14 mouse cellular contexts compared by ENCODE assay signal in genomic region chr3:85465283-85466025, GRCm38 (mm10).
A peak's percentile ranks its signal among the peaks of the same experiment; 100 is the strongest.
DNase-seq lines count a peak whose midpoint lies in the region; ATAC-seq and TF ChIP-seq lines count a peak whose summit lies in the region.
"Had no signal": no experiment of that assay in that cellular context is flagged by ENCODE, and none has a peak within 500 bp of the region (broad histone marks: within the 10 kb centered on the region; RNA-seq: fewer than 3 reads in every experiment).

No protein-coding gene starts in this region.

- H3K27me3 ChIP-seq in neural tube, embryonic 15.5 days (replicated peaks), result no peaks in the 10 kb centered on the region
- H3K27me3 ChIP-seq in kidney, adult 2 months (replicated peaks; ENCODE audit: control insufficient read depth, insufficient read depth, low read length), result no peaks in the 10 kb centered on the region
- H3K27me3 ChIP-seq: CH12.LX; heart, embryonic 12.5 days; liver, embryonic 13.5 days had no signal

- H3K4me3 ChIP-seq in neural tube, embryonic 15.5 days (replicated peaks), result no peak overlapping the region
- no peak overlapping the region for H3K4me3 ChIP-seq in kidney, adult 2 months (ENCODE audit: insufficient read depth, low read depth, low read length)
- H3K4me3 ChIP-seq: heart, embryonic 12.5 days; liver, embryonic 13.5 days had no signal

- no peaks in the 10 kb centered on the region for H3K4me1 ChIP-seq in neural tube, embryonic 15.5 days
- no peaks in the 10 kb centered on the region for H3K4me1 ChIP-seq in kidney, adult 2 months (ENCODE audit: control insufficient read depth, insufficient read depth, low read length)
- H3K4me1 ChIP-seq: liver, embryonic 13.5 days had no signal

- DNase-seq in cerebellum, postnatal 14 days, result peak; percentile 39 to 41
- DNase-seq in frontal cortex, postnatal 10 days (ENCODE audit: low spot score in 2 of 2), result peak; percentile 60 to 74
- peak; percentile 78 to 79 for DNase-seq in layer of hippocampus, postnatal 36 days
- peak; percentile 86 to 91 for DNase-seq in right cerebral cortex, adult 2 months (ENCODE audit: low spot score in 2 of 2)
- DNase-seq in kidney, adult 2 months, result no peak
- no peak for DNase-seq in heart, postnatal 36 days
- DNase-seq: liver, embryonic 13.5 days; thymus, postnatal 14 days had no signal

- ATAC-seq in neural tube, embryonic 15.5 days (ENCODE audit: low FRiP score), result no peak
- ATAC-seq: hindbrain, postnatal 0 days had no signal

- intact Hi-C loops in heart, postnatal 36 days (cut with DNase I), result no loop called here

- H3K9ac ChIP-seq in neural tube, embryonic 15.5 days (replicated peaks), result no peak overlapping the region
- H3K9ac ChIP-seq: heart, embryonic 12.5 days; liver, embryonic 13.5 days had no signal

- TF ChIP-seq CTCF in kidney, adult 2 months (conservative IDR thresholded peaks at IDR 0.05; ENCODE audit: insufficient read depth, insufficient read length, low read depth, low read length), result no peak

- TF ChIP-seq POLR2A in kidney, adult 2 months (IDR thresholded peaks at IDR 0.05; ENCODE audit: low read depth, low read length), result no peak

- no peaks in the 10 kb centered on the region for H3K36me3 ChIP-seq in neural tube, embryonic 15.5 days
- H3K36me3 ChIP-seq in kidney, adult 2 months (ENCODE audit: control insufficient read depth, insufficient read depth, low read length), result no peaks in the 10 kb centered on the region
- H3K36me3 ChIP-seq: heart, embryonic 12.5 days; liver, embryonic 13.5 days had no signal

- H3K27ac ChIP-seq in neural tube, embryonic 15.5 days (replicated peaks), result no peak overlapping the region
- no peak overlapping the region for H3K27ac ChIP-seq in kidney, adult 2 months (ENCODE audit: insufficient read depth, low read depth, low read length)
- H3K27ac ChIP-seq: hindbrain, postnatal 0 days; kidney, postnatal 0 days; liver, embryonic 13.5 days; macrophage had no signal

- WGBS in neural tube, embryonic 15.5 days, result 92% methylated on average over 10 of the region's 10 CpGs
- WGBS in kidney, adult 2 months, result 77% methylated on average over 10 of the region's 10 CpGs

- H3K9me3 ChIP-seq in neural tube, embryonic 15.5 days (replicated peaks), result no peaks in the 10 kb centered on the region
- H3K9me3 ChIP-seq: heart, embryonic 12.5 days; liver, embryonic 13.5 days had no signal

- no peak overlapping the region for H3K4me2 ChIP-seq in neural tube, embryonic 15.5 days
- H3K4me2 ChIP-seq: heart, embryonic 12.5 days; liver, embryonic 13.5 days had no signal

Comparison
In these comparisons a context has a peak if more than half of its experiments do, and no peak if none do; other contexts are left out.
1. DNase-seq: peak in cerebellum, postnatal 14 days (2 of 2), frontal cortex, postnatal 10 days (2 of 2), layer of hippocampus, postnatal 36 days (2 of 2) and right cerebral cortex, adult 2 months (2 of 2); none in kidney, adult 2 months (single experiment) and heart, postnatal 36 days (0 of 2).